Mouse (Mus musculus) G1E (cell line): ENCODE measurements around the gene Med25.

Experiments
- CTCF ChIP-seq: IDR thresholded peaks from 2 replicates; pipeline ENCODE4 v1.5.1; 2012; ENCODE audit warnings: low read depth, low read length, inconsistent platforms, mixed read lengths
- GATA1 ChIP-seq: IDR thresholded peaks from 2 replicates; pipeline ENCODE4 v1.6.1; 2012; ENCODE audit warnings: borderline replicate concordance, low read length, inconsistent platforms, mixed read lengths
- GATA2 ChIP-seq: IDR thresholded peaks from 2 replicates; pipeline ENCODE4 v1.6.1; 2012; ENCODE audit warnings: low read depth, low read length, inconsistent platforms, borderline replicate concordance
- POLR2AphosphoS5 ChIP-seq: IDR thresholded peaks from 2 replicates; pipeline ENCODE4 v1.6.1; 2012; ENCODE audit warnings: low read depth, low read length, inconsistent platforms; ENCODE audit not compliant: insufficient replicate concordance
- TAL1 ChIP-seq: conservative IDR thresholded peaks from 2 replicates; pipeline ENCODE4 v1.6.1; 2012; ENCODE audit warnings: low read depth, low read length, inconsistent platforms, mixed read lengths

DNA sequence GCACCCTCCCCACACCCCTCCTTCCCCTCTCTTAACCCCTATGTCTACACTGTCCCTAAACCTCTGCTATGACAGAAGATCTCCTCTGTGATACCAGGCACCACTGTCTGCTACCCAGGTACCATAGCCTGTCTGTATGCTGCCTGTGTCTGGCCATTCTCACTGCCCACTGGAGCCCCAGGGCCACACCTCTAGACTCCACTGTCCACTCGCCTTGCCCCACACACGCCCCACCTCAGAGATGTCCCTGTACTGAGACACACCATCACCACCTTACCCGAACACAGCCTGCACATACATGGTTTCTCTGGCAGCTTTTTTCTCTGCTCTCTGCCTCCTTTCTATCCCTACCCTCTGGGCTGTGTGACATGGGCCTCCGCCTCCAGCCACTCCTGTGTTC lies 24.4 kb upstream of the Med25 start:
- no peak for TF ChIP-seq CTCF
- TF ChIP-seq TAL1: no peak
- TF ChIP-seq POLR2AphosphoS5: no peak
- TF ChIP-seq GATA1: no peak
- no peak for TF ChIP-seq GATA2
